Mouse (Mus musculus) hindlimb bud, embryonic 11.5 days (tissue): ENCODE measurements around the gene Dab1.

Source experiments
- DNase-seq: peaks from one replicate; pipeline ENCODE4 v3.0.0-alpha.2; 2012; ENCODE audit warnings: low read depth, low spot score; ENCODE audit errors: extremely low spot score

Dab1 gene

DNA sequence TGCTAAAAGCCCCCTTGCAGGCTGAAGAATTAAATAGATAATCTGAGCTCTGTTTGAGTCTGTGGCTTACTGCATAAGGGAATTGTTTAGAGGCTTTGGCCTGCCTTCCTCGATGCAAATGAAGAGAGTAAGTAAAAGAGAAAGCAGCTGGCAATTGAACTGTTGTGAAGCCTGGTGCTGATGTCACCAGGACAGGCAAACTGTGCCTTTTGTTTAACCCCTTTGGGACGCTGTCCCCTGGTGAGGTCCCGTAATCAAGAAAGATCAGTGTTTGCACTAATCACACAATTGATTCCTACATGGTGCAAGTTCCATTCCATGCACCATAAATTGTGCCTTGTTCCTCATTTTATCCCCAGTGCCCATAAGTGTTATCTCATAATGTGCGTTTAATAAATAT is 80.6 kb downstream of the Dab1 start:
- no peak for DNase-seq

DNA sequence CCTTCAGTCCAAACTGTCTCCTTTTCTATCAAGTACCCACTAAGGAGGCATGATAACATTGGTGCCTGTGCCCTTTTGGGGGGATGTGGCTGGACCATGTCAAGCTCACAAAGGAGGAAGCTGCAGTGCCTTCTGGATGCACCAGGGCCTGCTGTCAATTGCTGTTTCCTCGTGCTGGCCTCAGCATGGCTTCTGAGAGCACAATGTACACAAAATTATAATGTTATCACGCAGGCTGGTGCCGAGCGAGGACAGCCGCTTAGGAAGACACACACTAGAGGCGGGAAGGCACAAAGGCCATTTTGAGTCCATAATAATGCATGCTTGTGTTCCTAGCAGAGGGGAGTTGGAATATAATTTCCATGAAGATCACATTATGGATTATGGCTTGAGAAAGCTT is 81.2 kb downstream of the Dab1 start:
- no peak for DNase-seq

DNA sequence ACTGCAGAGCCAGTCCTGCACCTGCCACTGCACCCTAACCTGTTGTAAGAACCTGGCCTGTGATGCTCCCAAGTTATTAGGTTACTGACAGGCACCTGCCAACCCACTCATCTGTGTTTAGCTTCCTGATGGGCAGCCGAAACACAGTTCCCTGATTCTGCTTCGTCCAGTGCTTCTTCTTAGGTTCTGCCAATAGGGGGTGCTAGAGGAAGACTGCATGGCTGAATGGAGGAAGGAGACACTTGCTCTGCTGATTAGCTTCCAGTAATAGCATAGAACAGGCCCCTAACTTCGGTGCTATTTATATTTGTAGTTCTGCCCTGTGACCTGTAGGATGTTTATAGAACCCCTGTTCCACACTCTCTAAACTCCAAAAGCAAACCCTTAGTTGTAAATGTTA is 83.0 kb downstream of the Dab1 start:
- DNase-seq: no peak

DNA sequence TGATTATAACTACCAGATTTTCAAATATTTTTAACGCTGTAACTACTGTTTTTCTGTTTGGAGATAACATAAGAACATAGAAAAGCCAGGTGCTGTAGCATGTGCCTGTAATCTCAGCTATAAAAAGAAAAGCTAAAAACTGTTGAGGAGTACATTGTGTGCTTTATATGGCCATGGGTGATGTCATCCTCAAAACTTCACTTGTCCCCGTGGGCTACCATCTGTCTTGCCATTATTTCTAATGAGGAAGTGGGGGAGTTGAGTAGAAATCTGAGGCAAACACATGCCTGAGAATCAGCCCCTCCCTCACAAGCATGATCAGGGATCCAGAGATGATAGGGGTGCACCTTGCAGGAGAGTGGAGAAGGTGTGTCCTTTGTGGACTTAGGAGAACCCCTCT is 85.3 kb downstream of the Dab1 start:
- no peak for DNase-seq

DNA sequence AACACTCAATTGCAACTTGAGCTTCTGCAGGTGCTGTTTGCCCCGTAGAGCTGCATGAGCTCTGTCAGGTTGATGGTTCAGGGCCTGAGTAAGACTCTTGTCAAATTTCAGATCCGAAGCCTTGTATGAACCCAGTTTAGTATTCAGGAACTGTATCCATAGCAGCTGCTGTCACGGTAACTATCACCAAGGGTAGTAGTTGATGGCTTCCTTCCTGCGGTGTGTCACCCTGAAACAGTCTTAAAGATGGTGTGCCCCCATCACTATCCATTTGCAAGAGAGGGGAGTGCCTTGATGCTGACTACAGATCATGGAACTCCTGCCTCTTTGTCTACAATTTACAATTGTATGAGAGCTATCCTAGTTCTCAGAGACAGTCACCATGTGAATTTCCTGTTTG is 87.3 kb downstream of the Dab1 start:
- no peak for DNase-seq

DNA sequence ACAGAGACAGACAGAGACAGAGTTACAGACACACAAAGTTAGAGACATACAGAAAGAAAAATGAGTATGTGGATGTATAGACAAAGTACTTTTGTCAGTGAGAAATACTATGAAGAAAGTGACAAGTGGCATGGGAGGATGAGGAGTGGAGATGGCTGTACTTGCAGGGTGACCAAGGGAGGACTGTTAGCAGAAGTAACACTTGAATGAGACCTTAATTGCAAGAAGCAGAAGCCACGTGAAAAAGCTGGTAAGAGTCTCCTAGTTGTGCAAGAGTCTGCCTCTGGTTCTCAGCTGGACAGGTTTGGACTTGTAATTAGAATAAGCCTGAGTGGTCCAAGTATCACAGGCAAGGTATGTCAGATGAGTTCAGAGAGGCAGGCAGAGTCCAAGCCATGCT is 88.0 kb downstream of the Dab1 start:
- DNase-seq: no peak

DNA sequence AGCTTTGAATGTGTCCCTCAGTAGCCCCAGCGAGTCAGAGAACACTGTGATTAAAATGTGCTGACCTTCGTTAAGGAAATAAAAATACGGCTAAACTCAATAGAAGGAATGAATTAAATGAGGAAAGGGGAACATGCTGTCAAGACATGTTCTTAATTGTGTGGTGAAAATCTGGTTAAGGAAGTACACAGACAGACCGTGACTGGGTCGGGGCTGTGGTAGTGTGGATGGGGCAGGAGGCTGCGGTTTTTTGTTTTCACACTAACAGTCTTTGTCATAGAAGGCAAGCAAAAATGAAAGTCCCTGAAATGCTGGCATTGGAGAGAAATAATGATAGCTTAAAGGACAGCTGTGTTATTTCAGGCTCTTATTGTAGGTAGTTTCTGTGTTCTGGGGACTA is 92.2 kb downstream of the Dab1 start:
- DNase-seq: no peak

DNA sequence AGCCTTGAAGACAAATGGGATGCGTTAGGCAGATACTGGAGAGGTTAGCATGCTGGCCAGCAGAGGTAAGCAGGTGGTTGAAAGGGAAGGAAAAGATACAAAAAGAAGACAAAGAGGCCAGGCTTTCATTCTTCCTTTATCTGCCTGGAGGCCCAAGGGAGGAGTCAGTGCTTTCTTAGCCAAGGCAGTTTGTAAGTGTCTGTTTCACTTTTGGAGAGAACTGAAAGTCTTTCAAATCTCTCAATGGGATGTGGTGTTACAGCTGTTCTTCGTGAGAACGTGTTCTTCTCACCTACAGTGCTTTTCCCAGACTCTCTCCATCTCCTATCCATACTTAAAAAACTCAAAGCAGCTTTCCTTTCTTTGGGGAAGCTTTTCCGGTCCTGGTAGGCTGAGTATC is 94.8 kb downstream of the Dab1 start:
- no peak for DNase-seq

DNA sequence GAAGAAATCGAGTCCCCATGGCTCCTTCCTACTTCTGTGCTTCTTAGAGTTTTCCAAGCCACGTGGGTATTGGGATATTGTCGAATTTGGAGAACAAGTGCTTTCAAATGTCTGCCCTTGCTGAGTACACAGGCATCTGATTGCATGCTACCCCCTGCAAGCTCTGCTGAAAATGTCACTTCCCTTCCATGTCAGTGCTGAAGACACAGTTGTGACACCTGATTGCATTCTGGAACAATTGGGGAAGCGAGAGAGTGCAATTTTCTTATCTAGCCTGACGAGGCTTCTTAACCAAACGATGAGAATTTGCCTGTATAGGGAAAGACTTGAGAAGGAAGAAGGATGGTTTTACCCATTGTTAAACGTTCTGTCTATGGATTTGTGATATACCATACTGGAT is 95.8 kb downstream of the Dab1 start:
- no peak for DNase-seq

DNA sequence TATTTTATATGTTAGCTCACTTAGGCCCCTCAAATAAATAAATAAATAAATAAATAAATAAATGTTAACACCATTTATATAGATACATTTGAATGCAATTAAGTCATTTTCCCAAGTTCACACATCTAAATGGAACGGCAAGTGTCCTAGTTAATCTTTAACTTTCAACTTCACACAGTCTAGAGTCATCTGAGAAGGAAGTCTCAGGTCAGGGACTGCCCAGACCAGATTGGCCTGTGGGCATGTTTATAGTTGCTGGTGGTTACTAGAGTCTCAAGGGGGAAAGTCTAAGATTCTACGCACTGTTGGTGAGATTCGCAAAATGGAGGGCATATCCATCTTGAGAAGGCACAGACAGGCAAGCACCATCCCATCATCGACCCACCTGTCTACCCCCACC is 96.4 kb downstream of the Dab1 start:
- no peak for DNase-seq

DNA sequence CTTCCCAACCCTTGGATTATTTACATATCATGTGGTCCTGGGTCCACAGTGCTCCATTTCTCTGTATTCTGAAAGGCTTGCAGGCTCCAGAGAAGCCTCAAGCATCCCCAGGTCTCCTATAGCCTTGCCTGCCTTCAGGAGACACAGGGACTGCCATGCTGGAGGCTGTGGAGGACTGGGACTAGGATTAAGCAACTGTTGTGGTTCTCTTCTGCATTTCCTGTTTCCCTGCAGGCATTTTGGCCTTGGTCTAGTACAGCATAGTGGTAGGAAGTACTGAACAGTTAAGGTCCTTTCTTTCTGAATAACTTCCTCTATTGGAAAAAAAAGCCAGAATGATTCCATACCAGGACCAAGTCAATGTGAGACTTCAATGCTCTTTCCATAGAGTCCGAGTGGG is 103.6 kb downstream of the Dab1 start:
- DNase-seq: no peak

DNA sequence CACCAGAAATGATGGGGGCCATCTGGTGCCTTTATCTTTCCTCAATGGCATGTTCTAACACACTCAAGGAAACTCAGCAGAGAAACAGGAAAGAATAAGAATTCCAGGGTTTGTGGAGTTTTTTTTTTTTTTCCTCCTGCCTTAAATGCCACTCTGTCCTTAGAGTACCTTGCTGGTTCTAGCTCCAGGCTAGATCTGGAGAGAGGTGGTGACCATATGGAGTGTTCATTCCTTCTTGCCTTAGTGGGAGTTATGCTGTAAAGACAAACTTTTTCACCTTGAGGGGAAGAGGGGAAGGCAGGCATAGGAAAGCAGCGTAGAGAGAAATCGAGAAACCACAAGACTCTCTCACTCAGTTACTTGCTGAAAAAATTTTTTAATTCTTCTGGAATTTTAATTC is 107.3 kb downstream of the Dab1 start:
- DNase-seq: no peak

DNA sequence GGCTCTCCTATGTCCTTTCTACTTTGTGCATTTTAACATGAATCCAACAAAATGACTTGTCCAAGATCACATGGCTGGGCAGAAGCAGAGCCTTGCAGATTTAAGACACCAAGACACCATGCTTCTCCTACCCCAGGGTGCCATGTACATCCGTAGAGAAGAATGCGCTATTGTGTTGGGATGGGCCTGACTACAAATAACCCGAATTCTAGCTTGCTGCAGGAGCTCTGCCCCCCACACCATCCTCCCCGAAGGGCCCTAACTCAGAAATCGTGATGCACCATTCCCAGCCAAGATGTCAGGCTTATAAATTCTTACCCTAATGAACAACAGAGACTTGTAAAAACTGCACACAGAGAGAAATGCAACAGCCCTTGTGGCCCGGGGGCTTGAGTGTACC is 118.0 kb downstream of the Dab1 start:
- DNase-seq: peak; percentile 5

DNA sequence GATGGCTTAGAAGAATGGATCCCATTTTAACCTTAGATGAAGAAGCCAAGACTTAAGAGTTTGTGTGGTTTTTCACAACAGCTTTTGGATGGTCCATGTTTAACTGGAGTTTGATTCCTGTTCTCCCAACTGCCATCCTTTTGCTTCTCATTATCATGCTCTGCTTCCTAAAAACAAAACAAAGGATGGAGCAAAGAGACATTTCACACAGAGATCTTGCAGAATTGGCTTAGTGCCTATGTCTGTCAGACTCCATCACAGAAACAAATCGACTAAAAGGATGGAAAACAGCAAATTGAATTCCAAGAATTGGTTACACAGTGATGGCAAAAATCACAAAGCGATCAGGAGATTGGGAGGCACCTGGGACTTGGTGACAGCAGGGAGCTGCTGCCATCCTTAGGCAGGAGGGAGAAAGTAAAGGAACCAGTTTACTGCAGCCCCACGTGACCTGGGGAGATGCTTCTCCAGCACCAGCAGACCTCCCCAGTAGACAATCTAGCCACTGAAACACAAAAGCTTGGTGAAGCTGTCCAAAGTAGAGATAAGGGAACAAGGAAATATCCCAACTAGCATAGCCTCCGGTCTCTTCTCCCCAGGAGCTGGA is 132.2 kb downstream of the Dab1 start:
- DNase-seq: no peak

DNA sequence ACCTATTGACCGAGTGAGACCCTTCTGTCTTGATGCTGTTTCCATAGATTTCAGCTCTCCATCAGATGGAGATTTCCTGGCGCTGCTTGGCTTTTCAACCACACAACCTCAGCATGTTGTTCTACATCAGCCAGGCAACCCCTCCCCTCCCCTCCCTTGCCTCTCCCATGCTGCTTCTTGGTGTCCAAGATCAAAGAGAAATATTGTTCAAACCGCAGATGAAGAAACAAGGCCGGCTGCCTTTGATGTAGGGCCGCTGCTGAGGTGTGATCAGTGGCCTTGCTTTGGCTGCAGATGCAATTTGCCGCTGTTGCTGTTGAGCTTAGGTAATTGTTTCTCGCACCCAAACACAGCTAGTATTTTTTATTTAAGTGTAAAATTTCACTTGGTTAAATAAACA is 135.4 kb downstream of the Dab1 start:
- DNase-seq: no peak

DNA sequence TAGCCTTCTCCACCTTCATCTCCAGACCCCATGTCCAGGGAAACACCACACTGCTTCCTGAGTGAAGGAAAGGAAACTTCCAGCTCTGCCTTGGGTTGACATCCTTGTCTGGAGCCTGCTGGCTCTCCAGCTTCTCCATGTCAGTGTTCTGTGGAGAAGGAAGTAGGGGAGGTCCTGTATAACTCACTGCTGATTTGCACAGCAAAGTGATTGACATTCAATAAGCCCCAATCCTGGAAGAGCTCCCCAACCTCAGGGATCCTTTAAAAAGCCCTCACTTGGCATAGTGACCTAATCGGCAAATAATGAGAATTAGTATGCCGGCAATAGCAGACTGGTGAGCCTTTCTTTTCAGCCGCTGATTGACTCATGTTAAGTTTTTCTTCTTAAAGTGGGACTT is 138.1 kb downstream of the Dab1 start:
- DNase-seq: no peak

DNA sequence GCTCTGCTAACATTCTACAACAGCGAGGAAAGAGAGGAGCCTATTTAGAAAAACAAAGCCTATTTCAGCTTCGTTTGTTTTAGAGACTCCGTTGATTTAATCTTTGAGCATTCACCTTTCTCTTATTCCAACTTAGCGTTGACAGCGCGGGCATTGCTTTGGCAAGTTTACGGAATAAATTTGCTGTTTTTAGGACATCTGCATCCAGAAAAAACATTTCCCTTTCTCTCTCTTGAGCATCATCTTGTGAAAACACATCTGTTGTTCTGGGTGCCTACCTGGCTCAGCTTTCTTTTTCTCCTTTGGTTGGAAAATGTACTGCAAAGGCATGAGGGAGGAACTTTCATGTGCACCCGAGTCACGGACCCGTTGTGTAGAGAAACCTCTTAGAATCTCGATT is 143.3 kb downstream of the Dab1 start:
- no peak for DNase-seq

DNA sequence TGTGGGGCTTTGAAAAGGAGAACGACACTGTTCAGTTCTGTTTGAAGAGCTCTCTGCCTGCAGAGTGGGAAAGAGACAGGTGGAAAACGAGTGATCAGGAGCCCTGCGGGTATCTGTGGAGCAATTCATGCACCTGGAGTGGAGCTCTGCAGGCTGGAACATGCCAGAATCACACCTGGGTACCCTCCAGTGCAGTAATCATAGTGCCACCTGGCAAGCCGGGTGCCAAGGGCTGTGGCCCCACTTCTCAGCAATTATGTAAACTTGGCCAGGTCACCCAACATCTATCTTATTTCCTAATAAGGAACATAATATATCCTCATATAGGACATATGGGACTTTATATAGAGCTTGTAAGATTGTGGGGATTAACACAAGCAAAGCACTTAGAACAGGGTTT is 156.6 kb downstream of the Dab1 start:
- no peak for DNase-seq

DNA sequence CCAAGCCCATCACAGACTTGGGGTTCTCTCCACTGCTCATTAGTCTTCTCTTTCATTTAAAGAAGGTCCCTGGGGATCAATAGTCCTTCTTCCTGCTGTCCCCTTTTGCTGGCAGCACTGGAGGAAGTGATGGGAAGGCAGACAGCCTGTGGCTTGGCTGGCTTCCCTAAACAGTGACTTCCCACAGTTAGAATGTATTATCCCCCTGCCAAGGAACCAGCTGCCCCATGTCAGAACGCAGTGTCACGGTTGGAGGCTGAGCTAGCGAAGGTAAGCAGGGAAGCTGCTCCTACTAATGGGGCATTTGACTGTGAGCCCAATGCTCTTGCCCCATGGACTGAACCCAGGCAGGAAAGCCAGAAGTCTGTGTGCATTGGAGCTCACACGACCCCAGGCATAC is 162.2 kb downstream of the Dab1 start:
- no peak for DNase-seq

DNA sequence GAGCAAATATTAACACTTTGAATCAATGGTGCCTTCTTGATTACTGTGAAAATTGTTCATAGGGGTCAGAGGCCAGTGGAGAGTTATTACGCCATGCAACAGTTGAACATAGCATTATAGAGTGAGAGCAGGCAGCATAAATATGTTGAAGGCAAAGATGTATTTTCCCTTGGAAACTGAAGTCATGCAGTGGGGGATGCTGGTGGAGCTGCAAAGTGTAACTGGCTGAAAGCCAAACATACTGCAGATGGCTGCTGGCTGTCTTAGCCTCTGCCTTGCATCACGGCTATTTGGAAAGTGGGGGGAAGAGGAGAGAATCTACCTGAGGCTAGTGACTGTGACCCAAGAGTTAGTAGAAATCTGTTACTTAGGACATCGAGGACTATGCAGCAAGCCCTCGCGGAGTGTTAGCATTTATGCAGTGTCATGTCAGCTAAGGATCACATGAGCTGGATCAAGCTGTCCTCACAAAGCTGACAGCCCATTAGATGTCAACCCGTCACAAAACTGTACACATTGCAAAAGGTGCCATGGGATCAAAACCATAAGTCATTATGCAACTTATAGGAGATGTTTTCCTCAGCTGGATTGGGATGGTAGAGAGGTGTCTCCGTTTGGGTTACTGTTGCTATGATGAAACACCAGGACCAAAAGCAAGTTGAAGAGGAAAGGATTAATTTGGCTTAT is 164.5 kb downstream of the Dab1 start:
- no peak for DNase-seq

DNA sequence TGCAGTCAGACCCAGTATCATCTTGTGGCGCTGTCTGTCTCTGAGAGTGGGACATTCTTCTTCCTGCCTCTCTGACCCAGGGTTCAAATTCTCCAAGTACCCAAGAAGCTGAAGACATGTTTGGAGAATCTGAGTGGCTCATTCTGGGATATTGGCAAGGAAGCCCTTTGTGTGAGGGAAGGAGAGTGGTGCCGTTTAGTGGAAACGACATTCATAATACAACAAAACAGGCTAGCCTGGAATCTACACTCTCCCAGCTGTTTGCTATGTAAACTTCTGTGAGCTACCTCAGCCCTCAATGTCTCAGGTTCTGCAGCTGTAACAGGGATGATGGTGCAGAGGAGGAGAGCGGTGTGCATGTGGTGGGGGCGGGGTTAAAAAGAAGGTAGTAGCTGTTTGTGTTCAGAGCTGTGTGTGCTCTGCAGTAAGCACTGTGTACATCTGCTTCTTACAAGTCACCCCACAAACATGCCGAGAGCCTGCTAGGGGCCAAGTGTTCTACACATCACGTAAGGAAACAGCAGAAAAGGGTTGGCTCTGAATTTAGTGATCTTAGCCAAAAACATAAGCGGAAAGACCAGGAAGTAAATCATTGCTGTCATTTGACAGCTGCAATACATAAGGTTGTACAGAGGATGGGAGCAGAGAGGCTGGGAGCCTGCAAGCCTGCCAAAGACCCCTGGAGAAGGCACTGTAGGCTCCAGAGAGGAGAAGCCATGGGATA is 174.6 kb downstream of the Dab1 start:
- DNase-seq: no peak

DNA sequence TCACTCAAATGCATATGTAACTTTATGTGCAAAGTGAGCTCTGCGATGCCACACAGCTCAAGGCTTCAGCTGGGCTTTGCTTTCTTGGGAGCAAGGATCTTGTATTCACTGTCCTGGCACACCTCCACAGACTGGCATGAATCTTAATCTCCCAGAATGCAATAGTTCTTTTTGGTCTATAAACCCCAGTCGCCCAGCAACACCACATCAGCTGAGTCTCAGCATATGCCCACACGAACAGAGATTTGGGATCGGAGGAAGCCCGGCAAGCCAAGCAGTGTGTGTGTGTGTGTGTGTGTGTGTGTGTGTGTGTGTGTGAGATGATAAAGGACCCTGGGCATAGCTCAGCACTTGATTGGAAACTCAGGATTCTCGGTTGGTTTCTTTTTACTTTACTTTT is 177.3 kb downstream of the Dab1 start:
- DNase-seq: no peak

DNA sequence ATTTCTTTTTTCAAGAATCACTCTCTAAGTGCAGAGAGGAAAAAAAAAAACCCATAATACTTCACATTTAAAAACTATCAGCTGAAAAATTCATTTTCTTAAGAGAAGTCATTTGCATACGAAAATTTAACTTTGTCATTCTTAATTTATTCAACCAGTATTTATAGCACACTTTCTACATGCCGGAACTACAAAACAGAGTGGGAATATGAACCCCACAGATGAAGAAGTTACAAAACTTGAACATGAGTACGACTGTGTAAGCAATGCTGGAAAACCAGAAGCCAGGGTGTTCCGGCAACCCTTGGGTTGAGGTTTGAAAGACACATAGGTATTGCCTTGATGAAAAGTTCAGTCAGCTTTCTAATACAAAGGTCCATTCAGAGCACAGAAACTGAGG is 183.3 kb downstream of the Dab1 start:
- DNase-seq: no peak
